Mouse (Mus musculus) midbrain, embryonic 16.5 days (tissue): ENCODE results near the gene Ethe1. TPM values are rescaled to one million over a fixed set of nuclear protein-coding genes. Genes with fewer than 3 reads are reported as not detected.

ENCODE experiments used
- ATAC-seq: fragments of 200-750 bp; cut with Nextera tagmentation; 2 replicates; pipeline ENCODE4 v1.8.0; 2017; ENCODE audit warnings: moderate TSS enrichment
- H3K27ac ChIP-seq: fragments of 300-500 bp; sonication (generic); 2 replicates; pipeline ENCODE4 v1.5.1; 2014; ENCODE audit warnings: mild to moderate bottlenecking, low read length, mixed read lengths
- H3K27me3 ChIP-seq: fragments of 300-500 bp; sonication (generic); 2 replicates; pipeline ENCODE4 v1.6.1; 2014; ENCODE audit warnings: low read depth, low read length, mixed read lengths; ENCODE audit not compliant: control insufficient read depth, insufficient read depth
- H3K36me3 ChIP-seq: fragments of 300-500 bp; sonication (generic); 2 replicates; pipeline ENCODE4 v1.6.1; 2014; ENCODE audit warnings: mild to moderate bottlenecking, low read length, moderate library complexity, mixed read lengths; ENCODE audit not compliant: control insufficient read depth, insufficient read depth
- H3K4me1 ChIP-seq: fragments of 300-500 bp; sonication (generic); 2 replicates; pipeline ENCODE4 v1.6.1; 2014; ENCODE audit warnings: mild to moderate bottlenecking, low read length, mixed read lengths; ENCODE audit not compliant: control insufficient read depth, insufficient read depth
- H3K4me2 ChIP-seq: fragments of 300-500 bp; sonication (generic); 2 replicates; pipeline ENCODE4 v1.6.1; 2014; ENCODE audit warnings: mild to moderate bottlenecking, low read length, mixed read lengths
- H3K4me3 ChIP-seq: fragments of 300-500 bp; sonication (generic); 2 replicates; pipeline ENCODE4 v1.5.1; 2014; ENCODE audit warnings: low read depth, mild to moderate bottlenecking, low read length, moderate library complexity, mixed read lengths
- H3K9ac ChIP-seq: fragments of 300-500 bp; sonication (generic); 2 replicates; pipeline ENCODE4 v1.6.1; 2014; ENCODE audit warnings: low read depth, low read length, mixed read lengths
- H3K9me3 ChIP-seq: fragments of 300-500 bp; sonication (generic); replicated peaks from 2 replicates; pipeline ENCODE4 v1.6.1; 2014; ENCODE audit warnings: mild to moderate bottlenecking, low read length, mixed read lengths; ENCODE audit not compliant: control insufficient read depth, poor library complexity, severe bottlenecking
- WGBS: fragments of 180-500 bp; shearing (Covaris S2); extraction: QIAGEN DNeasy Blood & Tissue Kit; methylation state at CpG from one replicate; pipeline ENCODE4 v1.1.7; 2014; 5-methylcytosine and 5-hydroxymethylcytosine counted together
- polyA plus RNA-seq: library from polyadenylated mRNA; unstranded; fragments of >200 nt; fragmentation: Nextera tagmentation; extraction: Ambion mirVana; gene quantifications from 2 replicates; pipeline ENCODE4 v1.2.1, GENCODE M21; 2015

Gene Ethe1
- 26.5 and 30.7 TPM in 2 replicates for polyA plus RNA-seq

- H3K4me3 ChIP-seq = peak within 1 kb of the TSS; percentile 61
- peak within 1 kb of the TSS; percentile 61 for H3K4me2 ChIP-seq
- H3K4me1 ChIP-seq = peaks cover 10% of the 10 kb centered on the region
- WGBS = 5% methylated on average over 30 of the region's 30 CpGs
- H3K9ac ChIP-seq = peak within 1 kb of the TSS; percentile 83
- H3K27me3 ChIP-seq = peaks cover 11% of the 10 kb centered on the region
- 0 out of 2 replicates have a peak, but pooled peaks cover 3% of the 10 kb centered on the region for H3K9me3 ChIP-seq
- peak within 1 kb of the TSS; percentile 78 for H3K27ac ChIP-seq
- no peaks in the 10 kb centered on the region for H3K36me3 ChIP-seq
- ATAC-seq = peak; percentile 78
These were observed at the start of gene Ethe1, which contains the start of gene Zfp575 for GRCm38 (mm10) chr7:24587330-24588105. Ethe1 (plus strand) TSS chr7:24587543. Zfp575 (minus strand) TSS chr7:24587641.

DNA sequence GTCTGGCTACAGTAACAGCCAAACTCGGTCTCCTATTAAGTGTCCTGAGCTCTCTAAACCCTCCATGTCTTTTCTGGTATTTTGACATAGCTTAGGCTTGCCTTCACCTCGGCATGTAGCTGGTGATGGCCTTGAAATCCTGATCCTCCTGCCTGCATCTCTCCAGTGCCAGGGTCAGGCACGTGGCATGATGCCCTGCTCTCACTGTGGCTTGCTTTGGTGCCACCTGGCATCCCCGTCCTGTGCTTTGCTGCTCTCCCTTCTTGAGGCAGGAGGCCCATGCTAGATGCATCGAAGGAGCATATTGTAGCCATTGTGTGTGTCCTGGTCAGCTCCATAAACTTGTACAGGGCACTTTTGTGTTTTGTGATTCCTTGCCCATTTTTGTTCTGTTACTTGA is 49.8 kb upstream of the Ethe1 start:
- H3K4me3 ChIP-seq = no peak overlapping the region
- no peak overlapping the region for H3K27ac ChIP-seq
- H3K27me3 ChIP-seq = no peaks in the 10 kb centered on the region
- peaks cover 18% of the 10 kb centered on the region for H3K4me1 ChIP-seq
- H3K4me2 ChIP-seq = no peak overlapping the region
- 0 out of 2 replicates have a peak overlapping the region, but pooled peaks have one; percentile 12 for H3K9ac ChIP-seq
- no peak for ATAC-seq
- peaks cover 27% of the 10 kb centered on the region for H3K36me3 ChIP-seq
- 87% methylated on average over 5 of the region's 5 CpGs for WGBS
- no peaks in the 10 kb centered on the region for H3K9me3 ChIP-seq

DNA sequence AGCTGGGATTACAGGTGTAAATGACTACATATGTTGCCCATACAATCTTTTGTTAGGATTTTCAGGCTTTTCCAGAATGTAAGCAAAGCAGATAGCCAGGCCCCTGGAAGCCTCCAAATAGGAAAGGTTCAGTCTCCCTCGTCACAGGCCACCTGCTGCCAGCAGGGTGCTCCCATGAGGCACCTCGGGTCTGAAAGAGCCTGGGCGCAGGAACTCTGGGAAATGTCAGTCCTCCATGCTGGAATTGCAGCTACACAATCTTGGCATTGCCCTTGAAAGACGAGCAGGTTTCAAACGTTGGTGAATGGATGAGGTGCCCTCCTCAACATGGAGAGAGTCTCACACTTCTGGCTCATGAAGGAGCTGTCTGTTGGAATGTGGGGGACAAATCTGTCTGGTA is 49.2 kb upstream of the Ethe1 start:
- H3K27ac ChIP-seq = no peak overlapping the region
- ATAC-seq = no peak
- no peaks in the 10 kb centered on the region for H3K9me3 ChIP-seq
- H3K9ac ChIP-seq = no peak overlapping the region
- H3K27me3 ChIP-seq = no peaks in the 10 kb centered on the region
- H3K4me3 ChIP-seq = no peak overlapping the region
- H3K4me1 ChIP-seq = peaks cover 14% of the 10 kb centered on the region
- WGBS = 48% methylated on average over 5 of the region's 5 CpGs
- H3K4me2 ChIP-seq = no peak overlapping the region
- peaks cover 26% of the 10 kb centered on the region for H3K36me3 ChIP-seq

DNA sequence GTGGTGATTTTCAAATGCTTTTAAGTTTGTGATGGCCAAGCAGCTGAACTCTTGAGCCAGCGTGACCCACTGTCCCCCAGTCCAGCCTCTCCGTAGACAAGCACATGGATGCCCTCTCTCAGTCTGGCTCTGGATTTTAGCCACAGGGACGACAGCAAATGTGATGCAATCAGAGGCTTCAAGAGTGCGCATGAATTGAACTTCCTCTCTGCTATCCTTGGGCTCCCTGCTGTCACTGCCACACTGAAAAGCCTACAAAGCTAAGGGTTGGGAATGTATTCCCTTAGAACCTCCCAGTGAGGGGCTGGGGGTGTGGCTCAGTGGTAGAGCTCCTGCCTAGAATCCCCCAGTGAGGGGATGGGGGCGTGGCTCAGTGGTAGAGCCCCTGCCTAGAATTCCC is 48.6 kb upstream of the Ethe1 start:
- Histone ChIP-seq H3K4me3 (no peak overlapping the region), H3K27me3 (no peaks in the 10 kb centered on the region), H3K9ac (no peak overlapping the region), H3K27ac (no peak overlapping the region), H3K4me1 (peaks cover 9% of the 10 kb centered on the region), H3K4me2 (no peak overlapping the region), H3K9me3 (no peaks in the 10 kb centered on the region), H3K36me3 (peaks cover 21% of the 10 kb centered on the region)
- WGBS = 73% methylated on average over 5 of the region's 5 CpGs
- no peak for ATAC-seq

DNA sequence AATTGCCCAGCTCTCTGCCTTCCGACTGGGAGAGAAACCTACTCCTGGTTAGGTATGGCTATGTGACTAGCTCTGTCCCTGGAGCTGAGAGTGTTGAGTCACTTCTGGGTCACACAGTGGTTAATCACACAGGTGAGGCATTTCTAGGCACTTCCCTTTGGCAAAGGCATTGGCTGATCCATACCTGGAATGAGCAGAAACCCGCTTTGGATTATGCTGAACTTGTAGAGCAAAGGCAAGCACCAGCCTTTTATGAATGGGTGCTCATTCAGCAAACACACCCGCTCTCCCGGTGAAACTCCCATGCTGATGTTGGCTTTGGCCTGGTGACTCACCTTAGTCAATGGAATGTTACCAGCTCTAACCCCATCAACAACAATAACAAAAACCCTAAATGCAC is 47.7 kb upstream of the Ethe1 start:
- ATAC-seq = no peak
- H3K4me1 ChIP-seq = no peaks in the 10 kb centered on the region
- no peak overlapping the region for H3K4me3 ChIP-seq
- WGBS = 94% methylated on average over 4 of the region's 4 CpGs
- no peak overlapping the region for H3K4me2 ChIP-seq
- H3K36me3 ChIP-seq = peaks cover 16% of the 10 kb centered on the region
- no peak overlapping the region for H3K27ac ChIP-seq
- no peaks in the 10 kb centered on the region for H3K27me3 ChIP-seq
- H3K9me3 ChIP-seq = no peaks in the 10 kb centered on the region; the same call in 1 of the 2 replicates
- H3K9ac ChIP-seq = no peak overlapping the region

- no peaks in the 10 kb centered on the region for H3K27me3 ChIP-seq
- ATAC-seq = no peak
- H3K4me3 ChIP-seq = no peak overlapping the region
- 0 out of 2 replicates have a peak, but pooled peaks cover 2% of the 10 kb centered on the region for H3K36me3 ChIP-seq
- 90% methylated on average over 2 of the region's 2 CpGs for WGBS
- H3K4me1 ChIP-seq = peaks cover 12% of the 10 kb centered on the region
- no peaks in the 10 kb centered on the region; the same call in 1 of the 2 replicates for H3K9me3 ChIP-seq
- no peak overlapping the region for H3K9ac ChIP-seq
- H3K4me2 ChIP-seq = no peak overlapping the region
- no peak overlapping the region for H3K27ac ChIP-seq
These were observed 42.8 kb upstream of the Ethe1 start for GRCm38 (mm10) chr7:24544506-24544905.

GRCm38 (mm10) chr7:24546068-24546614 is 41.2 kb upstream of the Ethe1 start, which contains the start of the genes Pinlyp and Xrcc1:
Pinlyp (minus strand) TSS chr7:24546118.
Xrcc1 (plus strand) TSS chr7:24546289.
- 42% methylated on average over 13 of the region's 13 CpGs for WGBS
- peak within 1 kb of the TSS; percentile 82 for H3K4me2 ChIP-seq
- H3K4me3 ChIP-seq = peak within 1 kb of the TSS; percentile 81
- H3K9me3 ChIP-seq = no peaks in the 10 kb centered on the region; the same call in 1 of the 2 replicates
- ATAC-seq = peak; percentile 18; the same call in 1 of the 2 replicates
- H3K36me3 ChIP-seq = peaks cover 3% of the 10 kb centered on the region; the same call in 1 of the 2 replicates
- peaks cover 12% of the 10 kb centered on the region for H3K4me1 ChIP-seq
- no peaks in the 10 kb centered on the region for H3K27me3 ChIP-seq
- H3K27ac ChIP-seq = peak within 1 kb of the TSS; percentile 79
- H3K9ac ChIP-seq = peak within 1 kb of the TSS; percentile 88

DNA sequence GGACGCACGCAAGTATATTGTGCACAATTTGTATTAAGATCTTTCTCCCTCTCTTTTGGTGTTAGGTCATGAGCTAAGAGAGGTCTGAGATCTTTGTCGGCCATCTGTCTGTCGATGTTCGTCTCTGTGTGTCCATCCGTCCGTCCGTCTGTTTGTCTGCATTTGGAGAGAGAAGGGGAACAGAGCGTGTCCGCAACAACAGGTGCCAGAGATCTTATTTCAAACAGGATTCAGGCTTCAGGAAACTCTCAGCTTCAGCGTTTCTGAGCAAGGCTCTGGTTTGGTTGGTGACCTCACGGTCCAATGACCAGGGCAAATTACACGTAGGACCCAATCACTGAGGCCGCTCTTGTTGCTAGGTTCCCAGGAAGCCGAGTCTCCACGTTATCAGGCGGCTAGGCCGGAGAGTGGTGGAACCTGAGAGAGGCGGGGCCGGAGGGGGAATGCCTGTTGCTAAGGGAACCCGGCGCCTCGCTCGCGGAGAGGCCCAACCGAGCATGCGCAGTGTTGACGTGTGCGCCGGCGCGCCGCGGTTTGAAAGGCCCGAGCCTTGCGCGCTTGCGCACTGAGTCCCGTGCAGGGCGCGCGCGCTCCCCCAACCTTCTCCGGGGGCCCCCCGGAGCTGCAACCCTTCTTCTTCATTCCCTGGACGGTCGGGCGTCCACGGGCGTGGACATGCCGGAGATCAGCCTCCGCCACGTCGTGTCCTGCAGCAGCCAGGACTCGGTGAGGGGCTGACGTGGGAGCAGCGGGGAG is 40.5 kb upstream of the Ethe1 start:
- H3K36me3 ChIP-seq = peaks cover 3% of the 10 kb centered on the region; the same call in 1 of the 2 replicates
- H3K27me3 ChIP-seq = no peaks in the 10 kb centered on the region
- peaks cover 12% of the 10 kb centered on the region for H3K4me1 ChIP-seq
- H3K4me3 ChIP-seq = peak overlapping the region; percentile 81
- under 1% methylated on average over 57 of the region's 57 CpGs for WGBS
- peak; percentile 97 for ATAC-seq
- H3K27ac ChIP-seq = peak overlapping the region; percentile 79
- peak overlapping the region; percentile 88 for H3K9ac ChIP-seq
- no peaks in the 10 kb centered on the region; the same call in 1 of the 2 replicates for H3K9me3 ChIP-seq
- H3K4me2 ChIP-seq = peak overlapping the region; percentile 82
